Mouse (Mus musculus): ENCODE results near the gene Cyp2d9. TPM values are rescaled to one million over a fixed set of nuclear protein-coding genes. Genes with fewer than 3 reads are reported as not detected.
"Not testable (repeated sequence)": the region's sequence is repeated elsewhere in the genome, so short reads cannot be mapped to it uniquely, and the experiment has no call there.

The Cyp2d9 gene
- polyA plus RNA-seq, 1 experiment, result not detected

DNA sequence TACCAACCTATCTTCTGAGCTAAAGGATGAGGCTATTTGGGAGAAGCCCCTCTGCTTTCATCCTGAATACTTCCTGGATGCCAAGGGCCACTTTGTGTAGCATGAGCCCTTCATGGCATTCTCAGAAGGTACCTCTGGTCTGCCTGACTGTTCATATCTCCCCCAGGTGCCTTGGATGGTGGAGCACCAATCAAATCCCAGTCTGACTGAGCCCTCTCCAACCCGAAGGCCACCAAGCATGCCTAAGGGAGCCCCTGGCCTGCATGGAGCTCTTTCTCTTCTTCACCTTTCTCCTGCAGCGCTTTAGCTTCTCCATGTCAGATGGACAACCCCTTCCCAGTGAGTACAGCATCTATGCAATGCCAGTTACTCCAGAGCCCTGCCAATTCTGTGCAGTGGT is 31.5 kb downstream of the Cyp2d9 start:
- 78% methylated on average over 2 of the region's 2 CpGs for WGBS
- H3K36me3 ChIP-seq (ENCODE audit: control insufficient read depth, insufficient read depth, low read length), result no peaks in the 10 kb centered on the region
- TF ChIP-seq POLR2A (IDR thresholded peaks at IDR 0.05; ENCODE audit: low read depth, low read length), result no peak
- no peak for TF ChIP-seq CTCF (IDR thresholded peaks at IDR 0.05; ENCODE audit: extremely low read depth, insufficient read depth, insufficient read length, insufficient replicate concordance)
- H3K27ac ChIP-seq (ENCODE audit: insufficient read depth, low read length), result no peak overlapping the region
- H3K27me3 ChIP-seq (ENCODE audit: control insufficient read depth, insufficient read depth, low read length), result no peaks in the 10 kb centered on the region
- no peak overlapping the region for H3K4me3 ChIP-seq (ENCODE audit: extremely low read depth, insufficient read depth, insufficient read length)
- no peak for DNase-seq (ENCODE audit: low read depth in 1 of 2, low spot score in 2 of 2)
- no peaks in the 10 kb centered on the region for H3K4me1 ChIP-seq (ENCODE audit: control insufficient read depth, insufficient read depth, insufficient read length)

DNA sequence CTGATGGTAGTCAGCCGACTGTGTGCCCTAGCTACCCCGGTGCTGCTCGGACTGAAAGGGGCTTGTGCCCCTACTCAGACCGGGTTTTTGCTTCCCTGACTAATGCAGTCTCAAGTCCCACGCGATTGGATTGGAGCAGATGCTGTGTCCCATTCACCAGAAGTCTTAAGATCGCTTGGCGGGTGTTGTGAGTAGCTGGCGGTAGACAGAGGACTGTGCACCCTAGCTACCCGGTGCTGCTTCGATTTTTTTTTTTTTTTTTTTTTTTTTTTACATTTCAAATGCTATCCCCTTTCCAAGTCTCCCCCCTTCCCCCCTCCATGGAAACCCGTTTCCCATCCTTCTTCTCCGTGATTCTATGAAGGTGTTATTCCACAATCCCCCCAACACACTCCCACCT is 61.0 kb downstream of the Cyp2d9 start:
- H3K4me1 ChIP-seq (ENCODE audit: control insufficient read depth, insufficient read depth, insufficient read length); H3K27ac ChIP-seq (ENCODE audit: insufficient read depth, low read length); DNase-seq (ENCODE audit: low read depth in 1 of 2, low spot score in 2 of 2); H3K4me3 ChIP-seq (ENCODE audit: extremely low read depth, insufficient read depth, insufficient read length); H3K27me3 ChIP-seq (ENCODE audit: control insufficient read depth, insufficient read depth, low read length); H3K36me3 ChIP-seq (ENCODE audit: control insufficient read depth, insufficient read depth, low read length): not testable (repeated sequence)
- WGBS, result 66% methylated on average over 13 of the region's 13 CpGs

Other genes with a start within 250 kb of the Cyp2d9 start
- 5.4 and 14.7 TPM in 2 replicates for gene Shisa8, start 220.6 kb upstream of the Cyp2d9 start, polyA plus RNA-seq (2012; rRNA removed)
- 120 and 179 TPM in 2 replicates for gene Tnfrsf13c, start 209.1 kb upstream of the Cyp2d9 start, polyA plus RNA-seq (2012; rRNA removed)
- 10.2 and 16.8 TPM in 2 replicates for gene Cenpm, start 188.7 kb upstream of the Cyp2d9 start, polyA plus RNA-seq (2012; rRNA removed)
- 0.05 and 0.08 TPM in 2 replicates for gene 1500009C09Rik, start 181.0 kb upstream of the Cyp2d9 start, polyA plus RNA-seq (2012; rRNA removed)
- gene Sept3, start 158.5 kb upstream of the Cyp2d9 start, polyA plus RNA-seq (2012; rRNA removed), result 1.6 and 1.8 TPM in 2 replicates
- gene Wbp2nl, start 134.5 kb upstream of the Cyp2d9 start, polyA plus RNA-seq (2012; rRNA removed), result 0.07 TPM in 1 of 2 replicates, not detected in the other
- gene Naga, start 94.5 kb upstream of the Cyp2d9 start, polyA plus RNA-seq (2012; rRNA removed), result 121 and 123 TPM in 2 replicates
- 5.1 and 5.5 TPM in 2 replicates for gene Pheta2, start 94.5 kb upstream of the Cyp2d9 start, polyA plus RNA-seq (2012; rRNA removed)
- 106 and 148 TPM in 2 replicates for gene Smdt1, start 94.5 kb upstream of the Cyp2d9 start, polyA plus RNA-seq (2012; rRNA removed)
- 95.8 and 162 TPM in 2 replicates for gene Ndufa6, start 79.1 kb upstream of the Cyp2d9 start, polyA plus RNA-seq (2012; rRNA removed)
- 11.3 and 12.0 TPM in 2 replicates for gene Cyp2d22, start 53.2 kb upstream of the Cyp2d9 start, polyA plus RNA-seq (2012; rRNA removed)
- gene Cyp2d11, start 39.4 kb upstream of the Cyp2d9 start, polyA plus RNA-seq (2012; rRNA removed), result not detected in 2 replicates
- 0.08 and 0.19 TPM in 2 replicates for gene Cyp2d10, start 26.2 kb upstream of the Cyp2d9 start, polyA plus RNA-seq (2012; rRNA removed)
- gene Cyp2d12, start 121.6 kb downstream of the Cyp2d9 start, polyA plus RNA-seq (2012; rRNA removed), result not detected in 2 replicates
- gene Cyp2d34, start 187.5 kb downstream of the Cyp2d9 start, polyA plus RNA-seq (2012; rRNA removed), result 0.05 TPM in 1 of 2 replicates, not detected in the other